Mouse (Mus musculus): ENCODE measurements around the gene Foxi3. TPM values are rescaled to one million over a fixed set of nuclear protein-coding genes. Genes with fewer than 3 reads are reported as not detected.

The Foxi3 gene
- polyA plus RNA-seq, 1 experiment from 2014 or later, result 0.19 TPM

Other genes with a start within 250 kb of the Foxi3 start
- gene Rpia, start 164.3 kb upstream of the Foxi3 start, polyA plus RNA-seq (2014; fragmentation: Nextera tagmentation; extraction: Ambion mirVana), result 1.5 and 2.0 TPM in 2 replicates
- 8.2 and 8.7 TPM in 2 replicates for gene Eif2ak3, start 112.0 kb upstream of the Foxi3 start, polyA plus RNA-seq (2014; fragmentation: Nextera tagmentation; extraction: Ambion mirVana)
- not detected in 2 replicates for gene Tex37, start 37.6 kb upstream of the Foxi3 start, polyA plus RNA-seq (2014; fragmentation: Nextera tagmentation; extraction: Ambion mirVana)
- 5.3 TPM in 2 replicates for gene Thnsl2, start 187.9 kb downstream of the Foxi3 start, polyA plus RNA-seq (2014; fragmentation: Nextera tagmentation; extraction: Ambion mirVana)
- 0.29 TPM in 1 of 2 replicates, not detected in the other for gene Fabp1, start 243.3 kb downstream of the Foxi3 start, polyA plus RNA-seq (2014; fragmentation: Nextera tagmentation; extraction: Ambion mirVana)